ENCODE assay signal across 1 mouse cellular context in the genomic region with DNA sequence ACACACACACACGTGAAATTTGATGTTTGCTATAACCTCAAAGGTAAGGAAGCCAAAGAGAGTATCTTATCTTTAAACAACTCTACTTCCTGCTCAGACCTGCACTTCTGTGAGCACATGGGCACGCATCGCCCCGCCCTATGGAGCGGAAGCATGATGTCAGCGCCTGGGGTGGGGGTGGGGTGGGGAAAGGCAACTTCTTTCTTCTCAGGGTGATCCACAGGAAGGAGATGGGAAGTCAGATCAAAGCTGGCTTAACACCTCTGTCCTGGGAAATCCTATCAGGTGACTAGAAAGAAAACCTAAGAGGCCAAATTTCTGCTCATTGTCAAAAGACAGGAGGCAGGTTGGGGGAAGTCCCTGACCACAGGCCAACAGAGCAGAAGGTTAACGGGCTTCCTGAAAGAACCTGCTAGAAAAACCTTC.
TF ChIP-seq lines count a peak whose summit lies in the region.

No protein-coding gene starts in this region.

TF ChIP-seq in CH12.LX, 34 proteins besides CTCF, POLR2A, EP300 and RAD21 (continued from another document):
- no peak for TF ChIP-seq ZKSCAN1 (IDR thresholded peaks at IDR 0.05; ENCODE audit: borderline replicate concordance, low read depth, low read length)
- TF ChIP-seq TBP (conservative IDR thresholded peaks at IDR 0.05; ENCODE audit: low read depth, low read length), result no peak
- peak; percentile 81 for TF ChIP-seq MYC (IDR thresholded peaks at IDR 0.05; ENCODE audit: low read depth, low read length)
- no peak for TF ChIP-seq RCOR1 (conservative IDR thresholded peaks at IDR 0.05; ENCODE audit: low read depth, low read length)
- peak; percentile 77 for TF ChIP-seq MXI1 (IDR thresholded peaks at IDR 0.05; ENCODE audit: low read depth, low read length)
- peak; percentile 79 for TF ChIP-seq ELF1 (IDR thresholded peaks at IDR 0.05; ENCODE audit: low read depth, low read length)
- peak; percentile 40; the same call in 1 of the 2 replicates for TF ChIP-seq USF1 (IDR thresholded peaks at IDR 0.05; ENCODE audit: low read depth, low read length)
